Mouse (Mus musculus) limb, embryonic 13.5 days (tissue): ENCODE results near the gene Ror1. TPM values are rescaled to one million over a fixed set of nuclear protein-coding genes. Genes with fewer than 3 reads are reported as not detected.

Source experiments
- ATAC-seq: fragments of 200-750 bp; cut with Nextera tagmentation; 2 replicates; pipeline ENCODE4 v1.8.0; 2017; ENCODE audit warnings: low read depth, moderate number of reproducible peaks, moderate TSS enrichment; ENCODE audit not compliant: low FRiP score
- H3K27ac ChIP-seq: fragments of 300-500 bp; sonication (generic); 2 replicates; pipeline ENCODE4 v1.5.1; 2015; ENCODE audit warnings: inconsistent platforms, mild to moderate bottlenecking, moderate library complexity
- H3K27me3 ChIP-seq: fragments of 300-500 bp; sonication (generic); 2 replicates; pipeline ENCODE4 v1.6.1; 2015; ENCODE audit warnings: mild to moderate bottlenecking, inconsistent platforms
- H3K36me3 ChIP-seq: fragments of 300-500 bp; sonication (generic); 2 replicates; pipeline ENCODE4 v1.6.1; 2015; ENCODE audit warnings: inconsistent platforms, mild to moderate bottlenecking, moderate library complexity
- H3K4me1 ChIP-seq: fragments of 300-500 bp; sonication (generic); 2 replicates; pipeline ENCODE4 v1.6.1; 2015; ENCODE audit warnings: inconsistent platforms
- H3K4me2 ChIP-seq: fragments of 300-500 bp; sonication (generic); replicated peaks from 2 replicates; pipeline ENCODE4 v1.6.1; 2015; ENCODE audit warnings: inconsistent platforms, mild to moderate bottlenecking, moderate library complexity
- H3K4me3 ChIP-seq: fragments of 300-500 bp; sonication (generic); 2 replicates; pipeline ENCODE4 v1.5.1; 2015; ENCODE audit warnings: moderate library complexity, mild to moderate bottlenecking, inconsistent platforms
- H3K9ac ChIP-seq: fragments of 300-500 bp; sonication (generic); 2 replicates; pipeline ENCODE4 v1.6.1; 2015; ENCODE audit warnings: mild to moderate bottlenecking, inconsistent platforms
- H3K9me3 ChIP-seq: fragments of 300-500 bp; sonication (generic); 2 replicates; pipeline ENCODE4 v1.6.1; 2016; ENCODE audit warnings: inconsistent platforms
- WGBS: fragments of 180-500 bp; shearing (Covaris S2); methylation state at CpG from one replicate; pipeline ENCODE4 v1.1.7; 2015; 5-methylcytosine and 5-hydroxymethylcytosine counted together
- polyA plus RNA-seq: library from polyadenylated mRNA; unstranded; fragments of >200 nt; fragmentation: Nextera tagmentation; extraction: Ambion mirVana; gene quantifications from 2 replicates; pipeline ENCODE4 v1.2.1, GENCODE M21; 2015

The Ror1 gene
- polyA plus RNA-seq, 1 experiment from 2014 or later: 11.8 TPM

GRCm38 (mm10) chr4:100120547-100120946, 25.0 kb downstream of the Ror1 start:
- Histone ChIP-seq H3K4me3 (no peak overlapping the region), H3K9me3 (no peaks in the 10 kb centered on the region), H3K36me3 (peaks cover 3% of the 10 kb centered on the region), H3K4me2 (no peak overlapping the region), H3K9ac (no peak overlapping the region), H3K27me3 (peaks cover 59% of the 10 kb centered on the region), H3K27ac (no peak overlapping the region), H3K4me1 (no peaks in the 10 kb centered on the region)
- no peak for ATAC-seq
- 84% methylated on average over 5 of the region's 5 CpGs for WGBS

- no peak for ATAC-seq
- Histone ChIP-seq H3K27ac (no peak overlapping the region), H3K9me3 (no peaks in the 10 kb centered on the region), H3K27me3 (peaks cover 72% of the 10 kb centered on the region), H3K36me3 (no peaks in the 10 kb centered on the region), H3K4me3 (no peak overlapping the region), H3K4me2 (no peak overlapping the region), H3K9ac (no peak overlapping the region), H3K4me1 (peaks cover 8% of the 10 kb centered on the region)
- WGBS: 74% methylated on average over 3 of the region's 3 CpGs
These were observed 26.8 kb downstream of the Ror1 start for GRCm38 (mm10) chr4:100122436-100122835.

GRCm38 (mm10) chr4:100123519-100123918, 27.9 kb downstream of the Ror1 start:
- peaks cover 13% of the 10 kb centered on the region for H3K4me1 ChIP-seq
- H3K9ac ChIP-seq: no peak overlapping the region
- H3K4me3 ChIP-seq: no peak overlapping the region
- H3K9me3 ChIP-seq: no peaks in the 10 kb centered on the region
- no peak for ATAC-seq
- 80% methylated on average over 3 of the region's 3 CpGs for WGBS
- no peak overlapping the region for H3K4me2 ChIP-seq
- no peak overlapping the region for H3K27ac ChIP-seq
- H3K27me3 ChIP-seq: peaks cover 74% of the 10 kb centered on the region
- H3K36me3 ChIP-seq: no peaks in the 10 kb centered on the region

GRCm38 (mm10) chr4:100124056-100124455, 28.5 kb downstream of the Ror1 start:
- Histone ChIP-seq H3K36me3 (no peaks in the 10 kb centered on the region), H3K4me2 (no peak overlapping the region), H3K27ac (no peak overlapping the region), H3K9me3 (no peaks in the 10 kb centered on the region), H3K9ac (no peak overlapping the region), H3K4me1 (peaks cover 18% of the 10 kb centered on the region), H3K27me3 (peaks cover 74% of the 10 kb centered on the region), H3K4me3 (no peak overlapping the region)
- ATAC-seq: no peak

GRCm38 (mm10) chr4:100124935-100125334, 29.3 kb downstream of the Ror1 start:
- Histone ChIP-seq H3K36me3 (no peaks in the 10 kb centered on the region), H3K4me2 (no peak overlapping the region), H3K4me3 (no peak overlapping the region), H3K9me3 (no peaks in the 10 kb centered on the region), H3K27ac (no peak overlapping the region), H3K27me3 (peaks cover 72% of the 10 kb centered on the region), H3K4me1 (peaks cover 27% of the 10 kb centered on the region), H3K9ac (no peak overlapping the region)
- WGBS: 85% methylated on average over 1 of the region's 1 CpGs
- no peak for ATAC-seq

- Histone ChIP-seq H3K27ac (no peak overlapping the region), H3K36me3 (no peaks in the 10 kb centered on the region), H3K9me3 (no peaks in the 10 kb centered on the region), H3K4me2 (no peak overlapping the region), H3K27me3 (peaks cover 71% of the 10 kb centered on the region), H3K9ac (no peak overlapping the region), H3K4me1 (peaks cover 31% of the 10 kb centered on the region), H3K4me3 (no peak overlapping the region)
- 25% methylated on average over 12 of the region's 12 CpGs for WGBS
- no peak for ATAC-seq
These were observed 31.1 kb downstream of the Ror1 start for GRCm38 (mm10) chr4:100126531-100127310.

- Histone ChIP-seq H3K4me2 (no peak overlapping the region), H3K4me1 (peaks cover 44% of the 10 kb centered on the region), H3K27ac (no peak overlapping the region), H3K4me3 (no peak overlapping the region), H3K9me3 (no peaks in the 10 kb centered on the region), H3K9ac (no peak overlapping the region), H3K36me3 (no peaks in the 10 kb centered on the region), H3K27me3 (peaks cover 71% of the 10 kb centered on the region)
- no peak for ATAC-seq
- 91% methylated on average over 12 of the region's 12 CpGs for WGBS
These were observed 32.7 kb downstream of the Ror1 start for GRCm38 (mm10) chr4:100128026-100128922.

- no peak for ATAC-seq
- H3K4me3 ChIP-seq: no peak overlapping the region
- no peaks in the 10 kb centered on the region for H3K9me3 ChIP-seq
- 0 out of 2 replicates have a peak overlapping the region, but pooled peaks have one; percentile 9 for H3K4me2 ChIP-seq
- H3K4me1 ChIP-seq: peaks cover 49% of the 10 kb centered on the region
- no peak overlapping the region for H3K9ac ChIP-seq
- 35% methylated on average over 5 of the region's 5 CpGs for WGBS
- no peaks in the 10 kb centered on the region for H3K36me3 ChIP-seq
- no peak overlapping the region for H3K27ac ChIP-seq
- peaks cover 70% of the 10 kb centered on the region for H3K27me3 ChIP-seq
These were observed 33.6 kb downstream of the Ror1 start for GRCm38 (mm10) chr4:100129201-100129600.

- Histone ChIP-seq H3K9me3 (no peaks in the 10 kb centered on the region), H3K27ac (no peak overlapping the region), H3K9ac (no peak overlapping the region), H3K4me3 (no peak overlapping the region), H3K27me3 (peaks cover 72% of the 10 kb centered on the region), H3K4me2 (no peak overlapping the region), H3K36me3 (no peaks in the 10 kb centered on the region), H3K4me1 (peaks cover 52% of the 10 kb centered on the region)
- 72% methylated on average over 3 of the region's 3 CpGs for WGBS
- no peak for ATAC-seq
These were observed 35.3 kb downstream of the Ror1 start for GRCm38 (mm10) chr4:100130771-100131475.

- no peak overlapping the region for H3K9ac ChIP-seq
- H3K27me3 ChIP-seq: peaks cover 68% of the 10 kb centered on the region
- ATAC-seq: no peak
- H3K27ac ChIP-seq: no peak overlapping the region
- H3K36me3 ChIP-seq: no peaks in the 10 kb centered on the region
- WGBS: 92% methylated on average over 2 of the region's 2 CpGs
- no peak overlapping the region for H3K4me2 ChIP-seq
- H3K4me3 ChIP-seq: no peak overlapping the region
- H3K4me1 ChIP-seq: peaks cover 53% of the 10 kb centered on the region
- H3K9me3 ChIP-seq: no peaks in the 10 kb centered on the region
These were observed 35.9 kb downstream of the Ror1 start for GRCm38 (mm10) chr4:100131488-100131887.

- Histone ChIP-seq H3K4me2 (no peak overlapping the region), H3K9me3 (no peaks in the 10 kb centered on the region), H3K4me1 (peaks cover 54% of the 10 kb centered on the region), H3K27ac (no peak overlapping the region), H3K27me3 (peaks cover 62% of the 10 kb centered on the region), H3K36me3 (no peaks in the 10 kb centered on the region), H3K9ac (no peak overlapping the region), H3K4me3 (no peak overlapping the region)
- WGBS: 94% methylated on average over 3 of the region's 3 CpGs
- no peak for ATAC-seq
These were observed 36.7 kb downstream of the Ror1 start for GRCm38 (mm10) chr4:100132261-100132660.

- 84% methylated on average over 4 of the region's 4 CpGs for WGBS
These were observed 40.5 kb downstream of the Ror1 start for GRCm38 (mm10) chr4:100136046-100136445.

More at GRCm38 (mm10) chr4:100136046-100136445, 40.5 kb downstream of the Ror1 start:
- H3K4me2 ChIP-seq: no peak overlapping the region
- H3K4me3 ChIP-seq: no peak overlapping the region
- ATAC-seq: no peak
- no peak overlapping the region for H3K9ac ChIP-seq
- H3K27me3 ChIP-seq: peaks cover 34% of the 10 kb centered on the region
- H3K9me3 ChIP-seq: no peaks in the 10 kb centered on the region
- peaks cover 65% of the 10 kb centered on the region for H3K4me1 ChIP-seq
- H3K27ac ChIP-seq: no peak overlapping the region
- no peaks in the 10 kb centered on the region for H3K36me3 ChIP-seq
